Mouse (Mus musculus): ENCODE data around the gene Plcb1. TPM values are rescaled to one million over a fixed set of nuclear protein-coding genes. Genes with fewer than 3 reads are reported as not detected.

The Plcb1 gene
- polyA plus RNA-seq, 1 experiment from 2014 or later, result 7.9 TPM

DNA sequence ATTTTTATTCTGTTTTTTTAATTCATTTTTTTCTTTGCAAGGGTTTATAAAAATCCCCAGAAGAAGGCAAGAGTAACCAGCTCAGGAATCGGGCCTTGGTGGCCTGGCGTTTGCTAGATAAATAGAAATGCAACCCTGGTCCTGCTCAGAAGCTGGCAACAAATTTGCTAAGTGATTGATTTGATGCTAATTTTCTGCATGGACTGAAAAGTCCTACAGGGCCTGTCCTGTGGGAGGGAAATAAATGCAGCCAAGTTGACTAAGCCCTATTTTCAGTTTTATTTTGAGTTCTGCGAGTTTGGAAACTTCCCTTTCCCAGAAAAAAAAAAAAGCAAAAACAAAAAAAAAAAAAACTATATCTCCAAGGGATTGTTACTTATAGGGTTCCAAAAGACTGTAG lies 433.5 kb downstream of the Plcb1 start:
- 80% methylated on average over 3 of the region's 3 CpGs for WGBS
- Histone ChIP-seq H3K9me3 (ENCODE audit: control insufficient read depth, low read length) (no peaks in the 10 kb centered on the region), H3K36me3 (ENCODE audit: control insufficient read depth, insufficient read depth, low read length) (no peaks in the 10 kb centered on the region), H3K9ac (ENCODE audit: low read depth, low read length) (no peak overlapping the region), H3K27me3 (replicated peaks; ENCODE audit: control insufficient read depth, insufficient read depth, low read length) (no peaks in the 10 kb centered on the region), H3K4me2 (no peak overlapping the region), H3K4me3 (ENCODE audit: low read depth, low read length) (no peak overlapping the region), H3K4me1 (replicated peaks; ENCODE audit: control insufficient read depth, insufficient read depth, low read length) (no peaks in the 10 kb centered on the region), H3K27ac (ENCODE audit: low read depth, low read length) (no peak overlapping the region)
- DNase-seq (ENCODE audit: low spot score) (no peak), ATAC-seq (replicated peaks; ENCODE audit: low FRiP score) (no peak)

DNA sequence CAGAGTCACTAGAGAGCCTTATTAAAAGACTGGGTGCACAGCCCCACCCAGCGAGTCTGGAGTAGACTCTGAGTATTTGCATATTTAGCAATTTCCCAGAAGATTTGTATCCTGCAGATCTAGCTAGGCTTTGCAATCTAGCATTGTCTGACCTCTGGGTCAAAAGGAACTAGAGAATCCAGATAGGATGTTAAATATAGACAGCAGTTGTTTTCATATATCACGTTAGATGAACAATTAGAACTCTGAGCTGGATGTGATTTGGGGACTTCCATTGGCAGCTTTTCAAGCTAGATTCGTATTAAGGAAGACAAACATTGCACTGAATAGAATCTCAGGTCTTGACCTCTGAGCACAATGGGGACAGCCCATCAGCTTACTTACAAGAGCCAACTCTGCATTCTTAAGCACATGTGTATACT lies 439.7 kb downstream of the Plcb1 start:
- no peak for ATAC-seq (replicated peaks; ENCODE audit: low FRiP score)
- no peak for DNase-seq (ENCODE audit: low spot score)
- no peaks in the 10 kb centered on the region for H3K27me3 ChIP-seq (replicated peaks; ENCODE audit: control insufficient read depth, insufficient read depth, low read length)
- no peaks in the 10 kb centered on the region for H3K4me1 ChIP-seq (replicated peaks; ENCODE audit: control insufficient read depth, insufficient read depth, low read length)
- no peak overlapping the region for H3K4me3 ChIP-seq (ENCODE audit: low read depth, low read length)
- no peak overlapping the region for H3K9ac ChIP-seq (ENCODE audit: low read depth, low read length)
- WGBS, result 63% methylated on average over 3 of the region's 3 CpGs
- H3K27ac ChIP-seq (ENCODE audit: low read depth, low read length), result no peak overlapping the region
- H3K9me3 ChIP-seq (ENCODE audit: control insufficient read depth, low read length), result no peaks in the 10 kb centered on the region
- H3K36me3 ChIP-seq (ENCODE audit: control insufficient read depth, insufficient read depth, low read length), result no peaks in the 10 kb centered on the region
- no peak overlapping the region for H3K4me2 ChIP-seq

DNA sequence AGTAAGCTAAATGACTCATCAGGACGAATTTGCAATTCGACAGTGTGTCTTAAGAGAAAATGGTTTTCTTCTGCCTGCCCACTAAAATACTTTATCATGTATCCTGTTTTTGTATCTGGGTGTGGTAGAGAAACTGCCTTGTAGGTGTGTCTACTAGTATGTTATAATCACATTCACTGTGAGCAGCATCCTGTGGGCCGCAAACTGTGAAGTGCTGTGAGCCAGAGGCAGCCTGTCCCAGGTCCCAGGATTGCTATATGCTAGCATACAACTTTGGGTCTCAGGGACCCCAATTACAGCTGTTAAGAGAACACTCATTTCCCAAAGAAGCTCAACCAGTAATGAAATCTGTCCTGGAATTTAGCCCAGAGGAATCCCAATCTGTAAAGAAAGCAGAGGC lies 444.4 kb downstream of the Plcb1 start:
- H3K4me3 ChIP-seq (ENCODE audit: low read depth, low read length), result no peak overlapping the region
- ATAC-seq (replicated peaks; ENCODE audit: low FRiP score) (no peak), DNase-seq (ENCODE audit: low spot score) (no peak)
- 82% methylated on average over 3 of the region's 3 CpGs for WGBS
- no peak overlapping the region for H3K9ac ChIP-seq (ENCODE audit: low read depth, low read length)
- H3K4me2 ChIP-seq, result no peak overlapping the region
- no peaks in the 10 kb centered on the region for H3K9me3 ChIP-seq (ENCODE audit: control insufficient read depth, low read length)
- H3K27me3 ChIP-seq (replicated peaks; ENCODE audit: control insufficient read depth, insufficient read depth, low read length), result no peaks in the 10 kb centered on the region
- no peaks in the 10 kb centered on the region for H3K36me3 ChIP-seq (ENCODE audit: control insufficient read depth, insufficient read depth, low read length)
- H3K27ac ChIP-seq (ENCODE audit: low read depth, low read length), result no peak overlapping the region
- H3K4me1 ChIP-seq (replicated peaks; ENCODE audit: control insufficient read depth, insufficient read depth, low read length), result no peaks in the 10 kb centered on the region

DNA sequence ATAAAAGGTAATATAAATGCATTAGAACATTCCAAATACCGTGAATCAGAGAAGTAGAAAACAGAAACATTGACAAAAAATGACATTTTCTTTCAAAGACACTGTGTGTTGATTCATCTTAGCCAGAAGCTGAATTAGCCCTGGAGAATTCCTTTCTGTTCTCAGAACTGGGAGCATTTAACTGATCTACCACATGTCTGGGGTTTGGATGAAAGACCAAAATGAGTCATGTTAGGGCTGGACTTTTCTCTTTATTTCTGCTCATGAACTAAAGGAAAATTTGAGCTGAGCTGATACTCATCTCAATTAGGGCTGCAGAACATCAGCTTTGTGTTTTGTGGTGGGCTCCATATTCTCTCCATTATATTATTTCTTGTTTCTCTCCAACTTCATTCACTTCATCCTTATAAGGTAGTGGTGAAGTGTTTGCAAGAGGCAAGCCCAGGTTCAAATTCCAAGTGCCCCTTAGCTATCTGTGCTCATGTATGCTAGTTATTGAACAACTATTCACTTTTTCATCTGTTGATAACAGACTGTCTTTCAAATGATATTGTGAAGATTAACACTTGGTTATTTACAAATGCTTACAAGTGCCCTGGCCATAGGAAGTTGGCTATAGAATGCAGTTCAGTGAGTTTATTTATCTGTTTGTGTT lies 456.9 kb downstream of the Plcb1 start:
- no peak for DNase-seq (ENCODE audit: low spot score)
- Histone ChIP-seq H3K4me2 (no peak overlapping the region), H3K27ac (ENCODE audit: low read depth, low read length) (no peak overlapping the region), H3K9me3 (ENCODE audit: control insufficient read depth, low read length) (no peaks in the 10 kb centered on the region), H3K9ac (ENCODE audit: low read depth, low read length) (no peak overlapping the region), H3K27me3 (replicated peaks; ENCODE audit: control insufficient read depth, insufficient read depth, low read length) (no peaks in the 10 kb centered on the region), H3K4me3 (ENCODE audit: low read depth, low read length) (no peak overlapping the region), H3K4me1 (replicated peaks; ENCODE audit: control insufficient read depth, insufficient read depth, low read length) (no peaks in the 10 kb centered on the region), H3K36me3 (ENCODE audit: control insufficient read depth, insufficient read depth, low read length) (no peaks in the 10 kb centered on the region)
- 89% methylated on average over 1 of the region's 1 CpGs for WGBS
- ATAC-seq (replicated peaks; ENCODE audit: low FRiP score), result no peak

DNA sequence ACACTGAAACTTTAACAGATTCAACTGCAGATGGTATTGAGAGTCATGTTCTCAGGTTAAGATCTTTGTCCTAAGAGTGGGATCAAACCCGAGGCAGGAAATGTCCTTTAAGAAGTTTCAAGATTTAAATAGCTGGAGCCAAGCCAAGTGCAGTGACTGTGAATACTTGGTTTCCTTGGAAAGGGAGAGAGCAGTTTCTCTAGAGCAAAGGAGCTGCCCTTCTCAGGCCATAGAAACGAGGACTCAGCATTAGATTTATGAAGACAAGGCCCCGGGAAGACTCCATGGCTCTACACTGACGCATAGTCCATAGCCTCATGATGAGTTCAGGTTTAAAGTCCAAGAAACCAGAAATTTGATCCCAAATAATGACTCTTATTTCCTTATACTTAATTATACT lies 457.9 kb downstream of the Plcb1 start:
- Histone ChIP-seq H3K36me3 (ENCODE audit: control insufficient read depth, insufficient read depth, low read length) (no peaks in the 10 kb centered on the region), H3K9me3 (ENCODE audit: control insufficient read depth, low read length) (no peaks in the 10 kb centered on the region), H3K27ac (ENCODE audit: low read depth, low read length) (no peak overlapping the region), H3K27me3 (replicated peaks; ENCODE audit: control insufficient read depth, insufficient read depth, low read length) (no peaks in the 10 kb centered on the region), H3K9ac (ENCODE audit: low read depth, low read length) (no peak overlapping the region), H3K4me1 (replicated peaks; ENCODE audit: control insufficient read depth, insufficient read depth, low read length) (no peaks in the 10 kb centered on the region), H3K4me2 (no peak overlapping the region), H3K4me3 (ENCODE audit: low read depth, low read length) (no peak overlapping the region)
- ATAC-seq (replicated peaks; ENCODE audit: low FRiP score) (no peak), DNase-seq (ENCODE audit: low spot score) (no peak)
- WGBS, result 61% methylated on average over 4 of the region's 4 CpGs

GRCm38 (mm10) chr2:135249925-135250324 lies 464.1 kb downstream of the Plcb1 start:
- no peak for ATAC-seq (replicated peaks; ENCODE audit: low FRiP score)
- H3K9me3 ChIP-seq (ENCODE audit: control insufficient read depth, low read length), result no peaks in the 10 kb centered on the region
- H3K4me1 ChIP-seq (replicated peaks; ENCODE audit: control insufficient read depth, insufficient read depth, low read length), result no peaks in the 10 kb centered on the region
- H3K27me3 ChIP-seq (replicated peaks; ENCODE audit: control insufficient read depth, insufficient read depth, low read length), result no peaks in the 10 kb centered on the region
- no peak overlapping the region for H3K4me2 ChIP-seq
- WGBS, result 88% methylated on average over 2 of the region's 2 CpGs
- no peak overlapping the region for H3K27ac ChIP-seq (ENCODE audit: low read depth, low read length)
- H3K36me3 ChIP-seq (ENCODE audit: control insufficient read depth, insufficient read depth, low read length), result no peaks in the 10 kb centered on the region
- H3K4me3 ChIP-seq (ENCODE audit: low read depth, low read length), result no peak overlapping the region
- no peak overlapping the region for H3K9ac ChIP-seq (ENCODE audit: low read depth, low read length)
- DNase-seq (ENCODE audit: low spot score), result no peak

GRCm38 (mm10) chr2:135251821-135252315 lies 466.0 kb downstream of the Plcb1 start:
- WGBS, result 77% methylated on average over 3 of the region's 3 CpGs
- no peak overlapping the region for H3K27ac ChIP-seq (ENCODE audit: low read depth, low read length)
- DNase-seq (ENCODE audit: low spot score), result no peak
- no peak overlapping the region for H3K9ac ChIP-seq (ENCODE audit: low read depth, low read length)
- H3K9me3 ChIP-seq (ENCODE audit: control insufficient read depth, low read length), result no peaks in the 10 kb centered on the region
- no peak overlapping the region for H3K4me3 ChIP-seq (ENCODE audit: low read depth, low read length)
- H3K27me3 ChIP-seq (replicated peaks; ENCODE audit: control insufficient read depth, insufficient read depth, low read length), result no peaks in the 10 kb centered on the region
- no peak for ATAC-seq (replicated peaks; ENCODE audit: low FRiP score)
- H3K4me1 ChIP-seq (replicated peaks; ENCODE audit: control insufficient read depth, insufficient read depth, low read length), result no peaks in the 10 kb centered on the region
- no peak overlapping the region for H3K4me2 ChIP-seq
- no peaks in the 10 kb centered on the region for H3K36me3 ChIP-seq (ENCODE audit: control insufficient read depth, insufficient read depth, low read length)

GRCm38 (mm10) chr2:135259136-135259535 lies 473.3 kb downstream of the Plcb1 start:
- 83% methylated on average over 3 of the region's 3 CpGs for WGBS
- H3K27me3 ChIP-seq (replicated peaks; ENCODE audit: control insufficient read depth, insufficient read depth, low read length), result no peaks in the 10 kb centered on the region
- no peaks in the 10 kb centered on the region for H3K9me3 ChIP-seq (ENCODE audit: control insufficient read depth, low read length)
- no peak overlapping the region for H3K9ac ChIP-seq (ENCODE audit: low read depth, low read length)
- H3K4me3 ChIP-seq (ENCODE audit: low read depth, low read length), result no peak overlapping the region
- DNase-seq (ENCODE audit: low spot score) (no peak), ATAC-seq (replicated peaks; ENCODE audit: low FRiP score) (no peak)
- H3K27ac ChIP-seq (ENCODE audit: low read depth, low read length), result no peak overlapping the region
- H3K36me3 ChIP-seq (ENCODE audit: control insufficient read depth, insufficient read depth, low read length), result no peaks in the 10 kb centered on the region
- no peak overlapping the region for H3K4me2 ChIP-seq
- no peaks in the 10 kb centered on the region for H3K4me1 ChIP-seq (replicated peaks; ENCODE audit: control insufficient read depth, insufficient read depth, low read length)

DNA sequence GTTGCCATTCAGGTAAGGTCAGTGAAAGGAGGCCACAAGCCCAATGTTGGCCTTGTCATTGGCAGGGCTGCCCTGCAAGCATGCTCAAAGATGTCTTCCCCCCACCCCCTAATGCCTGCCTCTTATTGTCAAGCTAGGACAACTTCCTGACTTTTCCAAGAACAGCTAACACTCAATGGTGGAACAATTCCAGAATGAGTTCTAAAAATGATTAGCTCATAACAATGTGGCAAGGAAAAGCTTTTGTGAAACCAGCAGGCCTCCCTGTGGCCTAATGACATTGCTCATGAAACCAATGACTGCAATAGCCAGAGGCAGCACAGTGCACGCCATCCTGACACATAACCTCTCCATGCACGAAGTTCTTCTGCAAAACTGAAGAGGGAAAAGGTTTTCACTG lies 478.1 kb downstream of the Plcb1 start:
- WGBS, result 73% methylated on average over 2 of the region's 2 CpGs
- H3K4me2 ChIP-seq, result no peak overlapping the region
- no peak for DNase-seq (ENCODE audit: low spot score)
- H3K36me3 ChIP-seq (ENCODE audit: control insufficient read depth, insufficient read depth, low read length), result no peaks in the 10 kb centered on the region
- no peak overlapping the region for H3K4me3 ChIP-seq (ENCODE audit: low read depth, low read length)
- ATAC-seq (replicated peaks; ENCODE audit: low FRiP score), result no peak
- H3K9ac ChIP-seq (ENCODE audit: low read depth, low read length), result no peak overlapping the region
- H3K27ac ChIP-seq (ENCODE audit: low read depth, low read length), result no peak overlapping the region
- no peaks in the 10 kb centered on the region for H3K27me3 ChIP-seq (replicated peaks; ENCODE audit: control insufficient read depth, insufficient read depth, low read length)
- H3K4me1 ChIP-seq (replicated peaks; ENCODE audit: control insufficient read depth, insufficient read depth, low read length), result no peaks in the 10 kb centered on the region
- H3K9me3 ChIP-seq (ENCODE audit: control insufficient read depth, low read length), result no peaks in the 10 kb centered on the region

Data from liver, embryonic 11.5 days (tissue).